Mouse (Mus musculus) mesoderm, embryonic 11.5 days (tissue): ENCODE results near the gene Nrtn.

Source experiments
- DNase-seq: peaks from one replicate; pipeline ENCODE4 v3.0.0-alpha.2; 2012; ENCODE audit warnings: low read depth, low spot score

Nrtn gene

GRCm38 (mm10) chr17:56757416-56758123 lies at the start of gene Nrtn:
Gene Nrtn (minus strand): TSS chr17:56757530.
- peak; percentile 80 for DNase-seq

GRCm38 (mm10) chr17:56805784-56806183 lies 48.5 kb upstream of the Nrtn start:
- no peak for DNase-seq

- no peak for DNase-seq
Observed at GRCm38 (mm10) chr17:56804952-56805351, 47.6 kb upstream of the Nrtn start.

GRCm38 (mm10) chr17:56802065-56802464 lies 44.7 kb upstream of the Nrtn start:
- no peak for DNase-seq

DNA sequence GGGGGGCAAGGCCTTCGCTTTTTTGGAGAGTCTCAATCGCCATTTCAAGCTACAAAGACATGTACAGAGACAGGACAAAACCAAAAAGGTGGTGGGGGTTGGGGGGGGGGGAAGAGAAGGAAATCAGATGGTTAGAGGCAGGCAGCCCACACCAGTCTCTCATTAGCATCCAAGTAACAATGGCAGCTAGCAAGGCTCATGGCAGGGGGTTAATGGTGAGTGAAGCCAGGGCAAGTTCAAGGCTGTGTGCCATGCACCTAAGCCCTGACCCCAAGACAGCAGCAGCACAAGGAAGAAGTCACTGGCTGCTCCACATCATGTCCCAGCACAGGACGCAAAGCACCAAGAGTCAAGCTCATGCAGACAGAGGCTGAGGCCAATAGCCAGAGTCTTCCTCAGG lies 41.9 kb upstream of the Nrtn start:
- DNase-seq: no peak

DNA sequence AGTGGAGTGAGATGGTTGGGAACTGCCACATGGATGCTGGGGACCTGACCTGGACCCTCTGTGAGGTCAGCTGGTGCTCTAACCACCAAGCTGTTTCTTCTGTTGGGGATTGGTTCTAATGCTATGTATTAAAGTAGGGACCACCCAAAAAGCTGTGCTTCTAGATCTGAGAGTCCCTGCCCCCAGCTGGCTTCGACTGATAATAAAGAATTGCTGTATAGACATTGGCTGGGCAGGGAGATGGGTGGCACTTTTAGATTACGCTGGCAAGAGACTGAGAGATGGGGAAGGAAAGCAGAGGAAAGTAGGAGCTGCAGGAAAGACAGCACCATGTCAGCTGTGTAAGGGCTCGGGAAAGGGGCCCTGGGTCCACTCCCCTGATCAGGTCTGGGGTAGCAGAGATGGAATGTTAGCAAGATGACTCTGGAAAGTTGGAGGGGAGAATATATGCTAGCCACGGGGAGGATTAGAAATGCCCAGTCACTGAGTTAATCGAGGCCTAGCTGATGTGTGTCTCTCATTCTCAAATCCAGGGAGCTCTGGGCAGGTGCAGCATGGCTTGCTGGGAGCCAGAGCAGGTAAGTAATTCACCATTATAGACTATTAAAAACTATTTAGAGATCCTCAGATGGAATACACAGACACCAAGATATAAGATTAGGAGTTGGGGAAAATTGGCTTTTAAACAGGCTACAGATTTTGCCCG lies 36.4 kb upstream of the Nrtn start:
- DNase-seq: no peak

DNA sequence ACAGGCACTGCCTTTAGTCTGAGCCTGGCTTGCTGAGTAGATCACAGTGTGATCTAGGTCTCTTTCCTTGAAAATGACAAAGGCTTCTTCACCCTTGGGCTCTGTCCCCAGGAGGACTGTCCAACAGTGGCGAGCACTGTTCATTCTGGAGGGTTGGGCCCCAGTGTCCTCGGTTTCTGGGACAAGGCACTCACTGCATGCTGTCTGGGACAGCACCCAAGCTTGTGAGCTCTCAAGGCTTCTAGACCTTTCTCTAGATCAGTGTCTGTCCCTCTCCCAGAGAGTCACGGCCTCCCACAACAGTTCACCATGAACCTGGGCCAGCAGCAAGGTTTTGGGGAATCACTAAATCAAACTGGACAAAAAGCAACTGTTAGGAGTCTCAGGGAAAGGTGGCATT lies 35.3 kb upstream of the Nrtn start:
- no peak for DNase-seq

DNA sequence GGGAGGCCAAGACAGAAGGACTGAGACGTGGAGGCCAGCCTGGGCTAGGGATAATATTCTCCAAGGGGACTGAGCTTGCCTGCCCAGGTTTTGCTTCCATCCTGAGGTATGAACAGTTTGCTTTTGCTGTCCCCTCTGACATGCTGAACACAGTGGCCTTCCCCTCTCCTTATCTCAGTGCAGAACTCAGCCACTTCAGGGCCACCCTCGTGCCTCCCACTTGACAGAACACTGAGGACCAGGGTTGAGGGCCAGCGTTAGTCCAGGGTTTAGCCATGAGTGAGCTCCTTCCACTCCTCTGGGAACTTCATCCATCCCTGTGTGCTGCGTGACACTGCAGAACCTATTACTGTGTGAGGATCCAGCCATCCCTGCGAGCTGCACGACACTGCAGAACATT lies 32.0 kb upstream of the Nrtn start:
- DNase-seq: no peak

DNA sequence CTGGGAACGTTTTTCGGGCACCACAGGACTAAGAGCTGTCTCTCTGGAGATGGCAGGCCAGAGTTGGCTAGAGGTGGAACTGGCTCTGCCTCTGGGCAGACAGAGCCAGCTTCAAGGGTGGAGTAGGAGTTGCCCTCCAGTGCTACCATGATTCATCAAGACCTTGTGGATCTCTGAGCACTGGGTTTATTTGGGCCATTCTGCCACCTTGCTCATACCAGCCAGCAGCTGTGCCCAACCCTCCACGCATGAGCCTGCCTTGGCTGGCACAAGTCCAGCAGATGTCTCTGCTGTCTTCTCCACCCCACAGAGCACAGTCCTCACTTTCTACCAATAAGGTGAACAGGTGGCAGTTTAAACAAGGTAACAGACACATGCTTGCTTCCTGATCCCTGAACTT lies 31.6 kb upstream of the Nrtn start:
- DNase-seq: no peak

- no peak for DNase-seq
Observed at GRCm38 (mm10) chr17:56780291-56780978, 23.1 kb upstream of the Nrtn start.

- DNase-seq: no peak
Observed at GRCm38 (mm10) chr17:56778779-56779362, 21.5 kb upstream of the Nrtn start.

- DNase-seq: no peak
Observed at GRCm38 (mm10) chr17:56777568-56777967, 20.2 kb upstream of the Nrtn start.

DNA sequence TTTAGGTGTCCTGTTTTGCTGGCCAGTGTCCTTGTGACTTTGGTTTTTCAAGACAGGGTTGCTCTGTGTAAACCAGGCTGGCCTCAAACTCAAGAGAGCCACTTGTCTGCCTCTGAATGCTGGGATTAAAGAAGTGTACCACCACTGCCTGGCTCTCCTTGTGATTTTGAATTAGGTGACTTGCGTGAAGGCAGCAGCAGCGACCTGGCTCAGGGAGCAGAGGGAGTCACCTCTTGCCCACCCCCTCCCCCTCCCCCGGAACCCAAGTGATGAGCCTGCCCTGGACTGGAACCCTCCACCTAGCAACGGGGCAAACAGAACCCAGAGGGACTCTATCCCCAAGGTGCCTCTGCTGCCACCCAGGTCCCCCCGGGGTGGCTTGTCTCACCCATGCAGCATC lies 12.6 kb upstream of the Nrtn start, which contains the start of gene Prr22:
TSS of gene Prr22 (plus strand) at position 301 of the 400 bp plus-strand sequence.
- no peak for DNase-seq

- no peak for DNase-seq
Observed at GRCm38 (mm10) chr17:56768941-56769340, 11.6 kb upstream of the Nrtn start.

DNA sequence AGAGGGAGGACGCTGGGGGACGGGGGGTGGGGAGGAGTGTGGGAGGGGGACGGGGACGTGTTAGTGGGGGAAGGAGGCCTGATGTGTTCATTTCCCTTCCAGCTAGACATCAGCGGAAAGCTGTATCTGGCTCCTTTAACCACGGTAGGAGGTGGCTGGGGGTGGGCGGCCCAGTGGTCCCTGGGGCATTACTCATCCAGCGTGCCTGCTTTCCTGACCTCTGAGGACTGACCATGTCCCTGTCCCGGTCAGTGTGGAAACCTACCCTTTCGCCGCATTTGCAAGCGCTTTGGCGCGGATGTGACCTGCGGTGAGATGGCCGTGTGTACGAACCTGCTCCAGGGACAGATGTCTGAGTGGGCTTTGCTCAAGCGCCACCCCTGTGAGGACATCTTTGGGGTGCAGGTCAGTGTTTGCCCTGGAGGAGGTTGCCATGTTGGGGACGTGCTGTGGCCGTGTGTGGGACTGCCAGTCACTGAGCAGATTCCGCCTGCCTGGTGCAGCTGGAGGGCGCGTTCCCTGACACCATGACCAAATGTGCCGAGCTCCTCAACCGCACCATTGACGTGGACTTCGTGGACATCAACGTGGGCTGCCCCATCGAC lies 10.3 kb upstream of the Nrtn start:
- no peak for DNase-seq

DNA sequence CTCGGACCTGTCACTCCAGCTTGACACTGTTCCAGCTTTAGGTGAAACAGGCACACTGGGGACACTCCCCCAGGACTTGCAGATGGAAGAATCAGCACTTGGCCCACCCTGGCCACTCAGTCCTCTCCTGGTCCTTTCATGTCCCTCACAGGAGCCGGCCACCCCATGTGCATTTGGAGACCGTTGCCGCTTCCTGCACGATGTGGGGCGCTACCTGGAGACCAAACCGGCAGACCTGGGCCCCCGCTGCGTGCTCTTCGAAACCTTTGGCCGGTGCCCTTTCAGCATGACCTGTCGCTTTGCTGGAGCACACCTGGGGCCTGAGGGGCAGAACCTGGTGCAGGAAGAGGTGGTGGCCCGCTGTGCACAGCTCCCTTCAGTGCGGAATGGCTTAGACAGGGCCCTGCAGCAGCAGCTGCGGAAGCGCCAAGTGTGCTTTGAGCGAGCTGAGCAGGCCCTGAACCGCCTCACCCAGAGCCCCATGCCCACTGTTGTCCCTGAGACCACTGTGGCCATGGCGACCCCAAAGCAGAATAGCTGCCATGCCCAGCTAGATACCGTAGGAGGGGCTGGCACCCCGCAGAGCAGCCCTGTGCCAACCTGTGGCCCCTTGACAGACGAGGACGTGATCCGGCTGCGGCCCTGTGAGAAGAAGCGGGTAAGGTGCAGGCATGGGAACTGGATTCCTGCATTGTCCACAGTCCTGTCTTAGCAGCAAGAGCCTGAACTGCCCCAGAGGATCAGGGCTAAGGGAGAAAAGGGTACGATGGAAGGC lies 9.5 kb upstream of the Nrtn start:
- no peak for DNase-seq

DNA sequence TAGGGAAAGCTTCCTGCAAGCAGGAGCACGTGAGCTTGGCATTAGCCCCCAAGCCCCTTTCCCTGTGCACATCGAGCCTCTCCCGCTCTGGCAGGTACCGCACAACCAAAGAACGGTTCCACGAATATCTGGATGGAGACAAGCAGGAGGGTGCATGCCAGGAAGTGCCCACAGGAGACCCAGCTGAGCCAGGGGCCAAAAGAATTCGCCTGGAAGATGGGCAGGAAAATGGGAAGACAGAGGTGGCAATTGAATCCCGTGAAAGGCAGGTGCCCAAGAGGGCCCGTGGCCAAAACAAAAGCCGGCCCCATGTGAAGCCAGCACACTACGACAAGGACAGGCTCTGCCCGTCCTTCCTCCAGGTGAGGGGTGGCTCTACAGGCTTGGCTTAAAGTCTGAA lies 8.1 kb upstream of the Nrtn start:
- no peak for DNase-seq

- DNase-seq: peak; percentile 87
Observed at GRCm38 (mm10) chr17:56764474-56765354, 7.4 kb upstream of the Nrtn start, which contains the start of gene Dus3l. Gene Dus3l (plus strand): TSS chr17:56764757.

DNA sequence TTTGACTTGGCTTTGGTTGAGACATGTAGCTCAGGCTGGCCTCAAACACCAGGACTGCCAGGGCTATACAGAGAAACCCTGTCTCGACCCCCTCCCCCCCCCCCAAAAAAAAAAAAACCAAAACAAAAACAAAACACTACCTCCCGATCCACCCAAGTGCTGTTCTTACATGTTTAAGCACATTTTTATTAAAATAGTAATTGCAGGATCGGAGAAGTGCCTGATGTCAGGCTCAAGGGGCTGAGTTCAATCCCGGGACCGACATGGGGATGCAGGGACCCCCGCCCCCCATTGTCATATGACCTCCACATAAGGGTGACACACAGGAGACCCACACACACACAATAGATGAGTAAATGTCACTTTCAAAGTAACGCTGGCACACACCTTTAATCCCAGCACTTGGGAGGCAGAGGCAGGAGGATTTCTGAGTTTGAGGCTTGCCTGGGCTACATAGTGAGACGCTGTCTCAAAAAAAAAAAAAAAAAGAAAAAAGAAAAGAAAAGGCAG lies 6.5 kb upstream of the Nrtn start:
- DNase-seq: no peak
